Mouse (Mus musculus): ENCODE data around the gene Gm11020.

The Gm11020 gene

DNA sequence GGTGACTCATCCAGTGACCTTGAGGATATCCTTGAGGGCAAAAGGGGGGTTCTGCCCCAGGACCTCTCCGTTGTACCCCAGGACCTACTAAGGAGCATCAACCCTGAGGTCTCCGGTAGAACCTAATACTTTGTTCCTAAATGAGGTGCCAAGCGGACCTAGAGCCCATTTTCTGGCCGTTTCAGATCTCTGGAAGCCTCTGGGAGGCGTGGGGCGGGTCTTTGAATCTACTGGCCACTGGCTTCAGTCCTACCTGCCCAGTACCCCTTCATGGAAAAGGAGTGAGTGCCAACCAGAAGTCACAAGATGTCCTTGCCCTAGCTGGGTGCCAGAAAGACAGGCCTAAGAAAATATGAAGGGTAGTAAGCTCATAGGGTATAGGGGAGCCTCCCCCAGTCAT lies 20.3 kb downstream of the Gm11020 start:
- DNase-seq (ENCODE audit: low spot score in 2 of 2), result no peak

- no peak for DNase-seq (ENCODE audit: low spot score in 2 of 2)
Measured at GRCm38 (mm10) chr8:104342426-104342825, 21.1 kb downstream of the Gm11020 start.

DNA sequence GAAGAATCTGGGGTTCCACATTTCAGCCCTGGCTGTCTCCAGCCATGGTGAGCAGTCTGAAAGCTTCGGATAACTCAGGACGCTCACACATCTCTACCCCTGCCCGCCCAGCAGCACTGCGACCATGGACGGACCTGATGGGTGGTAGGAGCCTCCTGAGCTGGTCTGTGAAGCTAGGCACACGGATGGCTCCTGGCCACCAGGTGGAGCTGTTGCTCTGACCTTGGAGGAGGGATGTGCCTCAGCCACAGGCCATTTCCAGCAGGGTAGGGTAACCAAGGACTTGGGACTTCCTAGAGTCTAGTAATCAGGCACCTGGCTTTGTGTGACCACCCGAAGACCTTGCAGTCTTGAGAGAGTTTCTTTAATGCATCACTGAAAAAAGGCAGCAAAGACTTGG lies 22.6 kb downstream of the Gm11020 start:
- peak; percentile 57 to 85 for DNase-seq (ENCODE audit: low spot score in 2 of 2)

DNA sequence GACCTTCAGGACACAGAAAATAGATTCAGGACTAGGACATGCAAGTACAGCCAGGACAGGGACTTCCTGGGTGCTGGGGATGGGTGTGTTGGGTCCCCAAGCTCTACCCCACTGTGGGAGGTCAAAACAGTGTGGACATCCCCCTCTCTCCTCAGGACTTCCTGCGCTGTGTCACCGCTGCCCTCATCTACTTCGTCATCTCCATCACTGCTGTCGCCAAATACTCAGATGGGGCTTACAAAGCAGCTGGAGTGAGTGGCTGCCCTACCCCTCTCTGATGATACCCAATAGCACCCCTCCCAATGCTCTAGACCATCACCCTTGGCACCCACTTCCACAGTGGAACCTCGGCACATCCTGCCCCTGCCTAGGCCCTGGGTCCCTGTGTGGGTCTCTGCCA lies 23.3 kb downstream of the Gm11020 start:
- no peak for DNase-seq (ENCODE audit: low spot score in 2 of 2)

- DNase-seq (ENCODE audit: low spot score in 2 of 2), result no peak
Measured at GRCm38 (mm10) chr8:104346706-104347105, 25.3 kb downstream of the Gm11020 start.

- DNase-seq (ENCODE audit: low spot score in 2 of 2), result no peak
Measured at GRCm38 (mm10) chr8:104348971-104349370, 27.6 kb downstream of the Gm11020 start.

DNA sequence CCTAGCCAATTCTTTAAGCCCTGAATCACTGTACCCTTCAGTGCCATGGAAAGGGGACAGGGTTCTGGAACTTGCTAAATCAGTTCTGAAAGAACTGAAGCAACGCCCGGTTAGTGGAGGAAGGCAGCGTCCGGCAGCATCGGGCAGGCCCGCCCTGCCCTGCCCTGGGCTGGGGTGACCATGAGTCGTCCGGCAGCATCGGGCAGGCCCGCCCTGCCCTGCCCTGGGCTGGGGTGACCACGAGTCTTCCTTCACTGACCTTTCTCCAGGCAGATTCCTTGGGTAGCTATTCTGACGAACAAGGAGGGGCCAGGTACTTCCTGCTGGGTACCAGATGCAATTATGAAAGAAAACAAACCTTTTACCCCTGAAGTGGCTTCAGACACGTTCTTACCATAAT lies 28.7 kb downstream of the Gm11020 start:
- no peak for DNase-seq (ENCODE audit: low spot score in 2 of 2)

- DNase-seq (ENCODE audit: low spot score in 2 of 2), result no peak
Measured at GRCm38 (mm10) chr8:104353186-104353585, 31.8 kb downstream of the Gm11020 start.

GRCm38 (mm10) chr8:104354504-104354903 lies 33.1 kb downstream of the Gm11020 start:
- no peak for DNase-seq (ENCODE audit: low spot score in 2 of 2)

DNA sequence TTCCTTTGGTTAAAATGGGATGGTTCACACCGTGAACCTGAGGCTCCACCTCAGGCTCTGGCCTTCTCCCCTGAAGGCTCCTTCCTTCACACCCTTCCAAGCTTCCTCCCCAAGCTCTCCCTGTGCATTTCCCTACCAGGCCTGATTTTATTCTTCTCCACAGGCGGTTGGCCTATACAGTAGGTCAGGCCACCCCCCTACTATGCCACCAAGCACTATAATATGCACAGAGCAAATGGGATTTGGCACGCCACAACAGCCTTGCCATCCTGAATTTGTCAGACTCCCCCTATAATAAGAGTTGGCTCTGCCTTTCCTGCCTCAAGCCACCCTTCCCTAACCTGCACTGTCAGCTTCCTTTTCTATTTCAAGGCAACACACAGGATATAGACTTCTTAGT lies 37.3 kb downstream of the Gm11020 start:
- DNase-seq (ENCODE audit: low spot score in 2 of 2), result no peak

DNA sequence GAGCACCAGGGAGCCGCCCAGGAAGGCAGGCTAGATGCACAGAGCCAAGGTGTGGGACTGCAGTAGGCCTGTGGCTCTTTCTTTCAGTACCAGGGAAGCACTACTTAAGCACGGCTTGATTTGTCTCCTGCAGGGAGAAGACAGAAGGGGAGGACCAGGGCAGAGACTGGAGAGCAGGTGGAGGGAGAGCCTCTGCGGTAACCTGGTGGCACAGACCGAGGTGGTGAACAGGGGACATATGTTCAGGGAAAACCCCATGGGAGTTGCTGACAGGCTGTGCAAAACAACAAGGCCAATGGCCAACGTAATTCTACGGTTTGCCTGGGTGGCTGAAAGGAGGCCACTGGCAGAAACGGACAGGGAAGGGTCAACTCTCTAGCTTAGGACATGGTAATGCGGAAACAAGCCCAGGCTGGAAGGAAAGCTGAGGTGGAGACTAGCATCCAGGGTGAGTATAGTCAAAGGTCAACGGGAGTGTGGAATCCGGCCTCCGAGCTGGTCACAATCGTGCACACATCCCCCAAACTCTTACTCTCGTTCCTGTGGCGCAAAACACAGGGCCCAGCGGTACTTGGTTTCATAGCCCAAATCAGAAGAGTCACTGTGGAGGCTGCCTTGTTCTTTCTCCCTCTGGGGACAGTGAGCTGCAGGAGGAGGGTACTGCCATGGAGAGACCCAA lies 38.5 kb downstream of the Gm11020 start:
- no peak for DNase-seq (ENCODE audit: low spot score in 2 of 2)

- no peak for DNase-seq (ENCODE audit: low spot score in 2 of 2)
Measured at GRCm38 (mm10) chr8:104365695-104366094, 44.3 kb downstream of the Gm11020 start.

GRCm38 (mm10) chr8:104367398-104367797 lies 46.0 kb downstream of the Gm11020 start:
- no peak for DNase-seq (ENCODE audit: low spot score in 2 of 2)

DNA sequence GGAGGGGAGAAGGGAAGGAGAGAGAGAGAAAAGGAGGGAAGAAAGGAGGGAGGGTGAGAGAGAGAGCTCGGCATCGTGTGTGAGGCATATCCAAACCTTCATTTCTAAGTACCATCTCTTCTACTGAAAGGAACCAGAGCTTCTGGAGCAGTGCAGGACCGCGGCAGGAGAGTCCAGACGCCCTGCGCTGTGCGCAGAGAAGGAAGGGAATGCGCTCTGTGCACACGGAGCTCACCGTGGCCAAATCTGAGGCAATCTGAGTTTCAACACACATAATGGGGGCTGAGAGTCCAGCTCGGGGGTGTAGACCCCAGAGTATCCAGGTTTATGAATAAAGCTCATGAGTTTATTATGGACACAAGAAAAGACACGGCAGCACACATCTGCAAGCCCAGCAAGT lies 48.2 kb downstream of the Gm11020 start:
- no peak for DNase-seq (ENCODE audit: low spot score in 2 of 2)

GRCm38 (mm10) chr8:104370071-104370470 lies 48.7 kb downstream of the Gm11020 start:
- no peak for DNase-seq (ENCODE audit: low spot score in 2 of 2)

DNA sequence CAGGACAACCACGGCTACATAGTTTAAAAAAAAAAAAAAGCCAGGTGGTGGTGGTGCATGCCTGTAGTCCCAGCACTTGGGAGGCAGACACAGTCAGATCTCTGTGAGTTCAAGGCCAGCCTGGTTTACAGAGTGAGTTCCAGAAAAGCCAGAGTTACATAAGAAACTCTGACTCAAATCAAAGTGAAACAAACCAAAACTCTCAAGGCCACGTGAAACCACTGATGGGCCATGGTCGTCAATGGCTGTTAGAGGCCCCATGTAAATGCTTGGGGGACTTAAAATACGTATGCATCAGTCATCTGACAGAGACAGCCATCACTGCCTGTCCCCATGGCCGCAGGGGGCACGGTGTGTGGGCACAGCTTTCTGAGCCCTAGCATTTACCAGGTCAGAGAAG lies 49.8 kb downstream of the Gm11020 start:
- DNase-seq (ENCODE audit: low spot score in 2 of 2), result no peak

All from thymus, postnatal 10 days (tissue).